In the genomic region with DNA sequence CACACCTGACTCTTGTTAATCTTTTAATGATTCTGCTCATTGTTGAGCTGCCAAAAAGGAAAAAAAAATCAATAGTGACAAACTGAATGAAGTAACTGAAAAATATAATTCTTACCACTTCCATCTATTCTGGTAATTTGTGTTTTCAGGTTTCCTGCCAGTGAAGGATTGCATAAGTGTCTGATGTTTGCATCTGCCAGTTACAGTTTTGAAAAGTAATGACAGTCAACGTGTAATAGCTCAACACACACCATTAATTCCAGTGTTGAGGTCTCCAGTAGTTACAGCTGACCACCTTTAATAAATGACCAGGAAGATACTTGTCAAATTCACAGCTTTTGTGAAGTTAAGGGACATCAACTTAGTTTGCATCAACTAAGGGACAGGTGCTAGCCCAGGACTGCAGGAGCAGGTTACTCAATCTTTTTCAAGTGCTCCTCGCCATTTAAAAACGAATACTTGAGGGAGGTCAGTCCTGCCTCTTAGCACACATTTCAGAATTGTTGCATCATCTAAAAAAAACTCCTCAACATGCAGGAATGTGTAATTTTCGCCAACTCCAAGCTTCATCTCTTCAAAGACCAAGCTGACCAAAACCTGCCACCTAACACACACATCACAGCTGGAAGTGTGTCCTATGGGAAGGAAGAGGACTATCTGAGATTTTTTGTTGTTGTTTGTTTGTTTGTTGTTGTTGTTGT, we compare ENCODE assay signal across 17 mouse cellular contexts. TPM values are rescaled to one million over a fixed set of nuclear protein-coding genes. Genes with fewer than 3 reads are reported as not detected.
DNase-seq lines count a peak whose midpoint lies in the region; ATAC-seq and TF ChIP-seq lines count a peak whose summit lies in the region.
"Had no signal": no experiment of that assay in that cellular context is flagged by ENCODE, and none has a peak within 500 bp of the region (broad histone marks: within the 10 kb centered on the region; RNA-seq: fewer than 3 reads in every experiment).

No protein-coding gene starts in this region.

- H3K4me2 ChIP-seq in lung, embryonic 14.5 days, result no peak overlapping the region
- H3K4me2 ChIP-seq: forebrain, embryonic 13.5 days; hindbrain, embryonic 13.5 days; liver, embryonic 15.5 days; midbrain, embryonic 12.5 days had no signal

- intact Hi-C loops in left cerebral cortex, adult 2 months (cut with DNase I), result no loop called here
- intact Hi-C loops in left cerebral cortex, postnatal 4 days (cut with DNase I), result no loop called here

- no peak for TF ChIP-seq CTCF in left cerebral cortex, adult 2 months (IDR thresholded peaks at IDR 0.05)
- TF ChIP-seq CTCF in lung, embryonic 14.5 days (IDR thresholded peaks at IDR 0.05; ENCODE audit: low read depth), result no peak

- DNase-seq in left cerebral cortex, adult 2 months (ENCODE audit: extremely low spot score in 1 of 2, low spot score in 2 of 2), result no peak
- no peak for DNase-seq in left cerebral cortex, postnatal 4 days
- peak; percentile 64 for DNase-seq in NIH3T3 (ENCODE audit: low read depth)
- DNase-seq in lung, embryonic 14.5 days, result peak; percentile 44
- no peak for DNase-seq in right cerebral cortex, postnatal 4 days
- DNase-seq in gastrocnemius, adult 18-20 months (ENCODE audit: low spot score), result no peak
- no peak for DNase-seq in ovary, postnatal 14 days (ENCODE audit: low spot score)
- DNase-seq: cerebellum, adult 11-12 months; kidney, postnatal 14 days; thymus, postnatal 4 days had no signal

- 55% methylated on average over 4 of the region's 4 CpGs for WGBS in lung, embryonic 14.5 days

- no peak overlapping the region for H3K4me3 ChIP-seq in left cerebral cortex, adult 2 months
- H3K4me3 ChIP-seq in lung, embryonic 14.5 days (ENCODE audit: low read depth, low read length), result no peak overlapping the region
- H3K4me3 ChIP-seq: forebrain, embryonic 13.5 days; hindbrain, embryonic 13.5 days; liver, embryonic 15.5 days; midbrain, embryonic 12.5 days had no signal

- H3K4me1 ChIP-seq in lung, embryonic 14.5 days (ENCODE audit: insufficient read depth), result no peaks in the 10 kb centered on the region
- H3K4me1 ChIP-seq: forebrain, embryonic 13.5 days; hindbrain, embryonic 13.5 days; liver, embryonic 15.5 days; midbrain, embryonic 12.5 days had no signal

- H3K27me3 ChIP-seq in lung, embryonic 14.5 days (ENCODE audit: insufficient read depth, low read length), result no peaks in the 10 kb centered on the region
- H3K27me3 ChIP-seq: forebrain, embryonic 13.5 days; hindbrain, embryonic 13.5 days; liver, embryonic 15.5 days; midbrain, embryonic 12.5 days had no signal

- H3K36me3 ChIP-seq in lung, embryonic 14.5 days (ENCODE audit: insufficient read depth), result no peaks in the 10 kb centered on the region
- H3K36me3 ChIP-seq: hindbrain, embryonic 13.5 days; liver, embryonic 15.5 days; midbrain, embryonic 12.5 days had no signal

- peak overlapping the region; percentile 19; the same call in 1 of the 2 replicates for H3K27ac ChIP-seq in left cerebral cortex, adult 2 months
- no peak overlapping the region for H3K27ac ChIP-seq in lung, embryonic 14.5 days (ENCODE audit: low read depth)
- H3K27ac ChIP-seq: forebrain, embryonic 13.5 days; hindbrain, embryonic 13.5 days; liver, embryonic 15.5 days; midbrain, embryonic 12.5 days had no signal

- H3K9ac ChIP-seq in lung, embryonic 14.5 days, result no peak overlapping the region
- H3K9ac ChIP-seq: forebrain, embryonic 13.5 days; hindbrain, embryonic 13.5 days; liver, embryonic 15.5 days; midbrain, embryonic 12.5 days had no signal

- ATAC-seq in lung, embryonic 14.5 days (ENCODE audit: insufficient read depth), result no peak
- ATAC-seq in megakaryocyte progenitor cell, adult 5-6 weeks (replicated peaks; ENCODE audit: poor library complexity), result peak; percentile 88
- ATAC-seq: CD4-positive, CD25-positive, alpha-beta regulatory T cell, adult 4 months; forebrain, embryonic 13.5 days; intestine, postnatal 0 days had no signal

- H3K9me3 ChIP-seq in lung, embryonic 14.5 days (ENCODE audit: low read depth, low read length), result no peaks in the 10 kb centered on the region
- H3K9me3 ChIP-seq: forebrain, embryonic 13.5 days; hindbrain, embryonic 13.5 days; liver, embryonic 15.5 days; midbrain, embryonic 12.5 days had no signal

RNA-seq across cellular contexts. Expression of a gene that starts 10.9 kb away (rescaled TPM):
- total RNA-seq in left cerebral cortex, adult 2 months (2021), result 10 to 100 TPM; 40.3 to 40.9 TPM
- total RNA-seq in left cerebral cortex, postnatal 4 days (2021), result 10 to 100 TPM; 51.1 to 52.9 TPM
- polyA plus RNA-seq in lung, embryonic 14.5 days (2014; fragmentation: Nextera tagmentation; extraction: Ambion mirVana), result 36.0 and 38.3 TPM in 2 replicates
- 81.0 and 86.6 TPM in 2 replicates for total RNA-seq in megakaryocyte progenitor cell, adult 5-6 weeks (2015)
- total RNA-seq in megakaryocyte progenitor cell, adult 5-6 weeks (2017), result 54.6 and 57.9 TPM in 2 replicates
- 10 to 100 TPM; 15.7 to 17.1 TPM for total RNA-seq in gastrocnemius, adult 18-20 months (2021)

RNA-seq across cellular contexts. Expression of a gene that starts 11.1 kb away (rescaled TPM):
- total RNA-seq in left cerebral cortex, adult 2 months (2021), result 10 to 100 TPM; 21.7 to 24.5 TPM
- total RNA-seq in left cerebral cortex, postnatal 4 days (2021), result 10 to 100 TPM; 24.1 to 28.9 TPM
- 64.8 and 74.4 TPM in 2 replicates for polyA plus RNA-seq in lung, embryonic 14.5 days (2014; fragmentation: Nextera tagmentation; extraction: Ambion mirVana)
- total RNA-seq in megakaryocyte progenitor cell, adult 5-6 weeks (2015), result 46.4 and 49.2 TPM in 2 replicates
- total RNA-seq in megakaryocyte progenitor cell, adult 5-6 weeks (2017), result 68.3 and 82.1 TPM in 2 replicates
- total RNA-seq in gastrocnemius, adult 18-20 months (2021), result 1 to 10 TPM; 7.8 to 8.1 TPM

Comparison
In these comparisons a context has a peak if more than half of its experiments do, and no peak if none do; other contexts are left out.
1. DNase-seq: peak in NIH3T3 (single experiment) and lung, embryonic 14.5 days (single experiment); none in left cerebral cortex, adult 2 months (0 of 2), left cerebral cortex, postnatal 4 days (single experiment), right cerebral cortex, postnatal 4 days (single experiment), gastrocnemius, adult 18-20 months (single experiment) and ovary, postnatal 14 days (single experiment).